Mouse (Mus musculus) spleen, adult 2 months (tissue): Measurements from ENCODE around the gene Cars2. TPM values are rescaled to one million over a fixed set of nuclear protein-coding genes. Genes with fewer than 3 reads are reported as not detected.
"Not testable (repeated sequence)": the region's sequence is repeated elsewhere in the genome, so short reads cannot be mapped to it uniquely, and the experiment has no call there.

ENCODE experiments used
- DNase-seq, 2 experiments: peaks; one replicate each; pipeline versions ENCODE4 v3.0.0 to v3.0.0-alpha.2; 2012 to 2021; ENCODE audit warnings: low spot score in 2 of 2, low read depth in 1 of 2
- H3K27ac ChIP-seq: fragments of 200-500 bp; 2 replicates; pipeline ENCODE4 v1.5.1; 2012; ENCODE audit warnings: low read length, inconsistent platforms; ENCODE audit not compliant: insufficient read depth
- H3K27me3 ChIP-seq: fragments of 200-500 bp; 2 replicates; pipeline ENCODE4 v1.6.1; 2012; ENCODE audit warnings: mild to moderate bottlenecking, moderate library complexity, low read length, inconsistent platforms; ENCODE audit not compliant: control insufficient read depth, insufficient read depth
- H3K36me3 ChIP-seq: fragments of 200-500 bp; 2 replicates; pipeline ENCODE4 v1.6.1; 2012; ENCODE audit warnings: mild to moderate bottlenecking, low read length, inconsistent platforms; ENCODE audit not compliant: control insufficient read depth, insufficient read depth
- H3K4me1 ChIP-seq: fragments of 200-500 bp; 2 replicates; pipeline ENCODE4 v1.6.1; 2011; ENCODE audit warnings: inconsistent platforms; ENCODE audit not compliant: control insufficient read depth, insufficient read depth, insufficient read length
- H3K4me3 ChIP-seq: fragments of 200-500 bp; 2 replicates; pipeline ENCODE4 v1.5.1; 2011; ENCODE audit warnings: mild to moderate bottlenecking, inconsistent platforms; ENCODE audit not compliant: insufficient read depth, insufficient read length; ENCODE audit errors: extremely low read depth
- CTCF ChIP-seq: fragments of 200-500 bp; IDR thresholded peaks from 2 replicates; pipeline ENCODE4 v1.5.1; 2011; ENCODE audit warnings: mild to moderate bottlenecking, inconsistent platforms; ENCODE audit not compliant: insufficient read depth, insufficient read length, insufficient replicate concordance; ENCODE audit errors: extremely low read depth
- POLR2A ChIP-seq: fragments of 200-500 bp; IDR thresholded peaks from 2 replicates; pipeline ENCODE4 v1.6.1; 2011; ENCODE audit warnings: low read depth, low read length, inconsistent platforms
- WGBS: fragments of 180-500 bp; shearing (Covaris S2); methylation state at CpG from one replicate; pipeline ENCODE4 v1.1.7; 2018; 5-methylcytosine and 5-hydroxymethylcytosine counted together
- polyA plus RNA-seq: library from polyadenylated mRNA; depleted of rRNA; stranded (reverse); fragments of >200 nt; gene quantifications from 2 replicates; pipeline ENCODE4 v1.2.3, GENCODE M21; 2012

Cars2 gene
- polyA plus RNA-seq, 1 experiment = 29.8 TPM

DNA sequence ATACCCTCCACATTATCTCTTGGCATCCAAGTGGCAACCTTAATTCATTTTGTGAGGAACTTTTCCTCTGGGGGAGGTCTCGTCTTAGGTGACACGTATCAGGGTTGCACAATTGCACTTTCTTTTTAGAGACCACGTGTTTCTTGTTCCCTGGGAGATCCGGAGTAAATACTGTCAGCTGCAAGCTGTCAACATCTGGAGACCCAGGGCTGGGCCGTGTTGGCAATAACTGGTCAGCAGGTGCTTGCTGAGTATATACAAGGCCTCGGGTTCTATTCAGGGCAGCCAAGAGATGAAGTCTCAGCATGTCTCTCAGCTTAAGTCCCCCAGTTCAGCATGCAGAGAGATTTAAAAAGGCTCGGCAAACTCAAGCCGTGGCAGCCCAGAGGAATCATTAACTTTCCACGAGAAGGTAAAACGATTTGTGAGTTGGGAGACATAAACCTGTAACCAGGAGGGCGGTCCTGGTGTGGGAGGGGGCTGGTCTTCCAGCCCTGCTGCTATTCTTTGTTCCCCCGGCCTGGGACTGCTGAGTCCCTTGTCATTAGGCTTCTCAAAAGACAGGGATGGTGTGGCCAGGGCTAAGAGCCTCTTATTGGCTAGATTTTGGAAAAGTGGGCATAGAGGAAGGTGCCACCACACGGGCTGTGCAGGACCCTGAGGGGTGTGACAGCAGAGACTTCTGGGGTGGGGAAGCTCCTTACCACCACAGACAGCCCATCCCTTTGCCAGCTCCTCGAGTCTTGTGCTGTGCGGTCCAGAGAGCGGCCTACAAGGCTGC, 25.2 kb upstream of the Cars2 start:
- no peak for DNase-seq
- TF ChIP-seq CTCF = no peak
- Histone ChIP-seq H3K27me3 (no peaks in the 10 kb centered on the region), H3K36me3 (no peaks in the 10 kb centered on the region), H3K27ac (no peak overlapping the region), H3K4me3 (no peak overlapping the region), H3K4me1 (no peaks in the 10 kb centered on the region)
- WGBS = 51% methylated on average over 16 of the region's 16 CpGs

DNA sequence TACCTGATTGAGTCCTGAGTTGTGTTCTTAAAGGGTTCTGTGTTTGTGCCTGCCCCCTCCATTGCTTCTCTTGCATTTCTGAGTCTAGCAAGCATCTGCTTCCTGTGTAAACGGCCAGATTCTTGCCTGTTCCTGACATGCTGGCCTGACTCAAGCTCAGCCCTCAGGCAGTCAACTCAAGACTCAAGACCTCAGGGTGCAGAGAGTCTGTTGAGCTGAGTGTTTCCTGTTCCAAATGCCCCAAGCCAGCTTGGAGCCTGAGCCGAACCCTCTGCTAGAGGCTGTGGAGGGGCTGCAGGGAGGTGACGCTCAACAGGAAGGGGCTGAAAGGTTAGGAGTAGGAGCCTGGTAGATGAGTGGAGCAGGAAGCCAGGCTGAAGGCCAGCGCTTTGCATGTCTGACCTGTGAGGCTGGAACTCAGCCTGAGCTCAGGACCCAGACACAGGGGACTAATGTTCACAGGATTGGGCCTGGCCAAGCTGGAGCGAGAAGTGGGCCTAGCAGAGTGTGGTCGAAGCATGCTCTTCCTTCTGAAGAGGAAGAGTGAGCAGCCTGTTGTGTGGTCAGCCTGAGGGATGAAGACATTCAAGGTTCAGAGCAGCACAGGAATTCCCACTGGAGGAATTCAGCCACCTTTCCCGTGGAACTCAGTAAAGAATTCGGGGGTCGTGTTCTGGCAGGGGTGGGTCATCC, 24.5 kb upstream of the Cars2 start:
- 37% methylated on average over 9 of the region's 9 CpGs for WGBS
- Histone ChIP-seq H3K4me3 (no peak overlapping the region), H3K27me3 (no peaks in the 10 kb centered on the region), H3K27ac (no peak overlapping the region), H3K4me1 (no peaks in the 10 kb centered on the region), H3K36me3 (no peaks in the 10 kb centered on the region)
- no peak for DNase-seq
- TF ChIP-seq CTCF (no peak), POLR2A (no peak)

DNA sequence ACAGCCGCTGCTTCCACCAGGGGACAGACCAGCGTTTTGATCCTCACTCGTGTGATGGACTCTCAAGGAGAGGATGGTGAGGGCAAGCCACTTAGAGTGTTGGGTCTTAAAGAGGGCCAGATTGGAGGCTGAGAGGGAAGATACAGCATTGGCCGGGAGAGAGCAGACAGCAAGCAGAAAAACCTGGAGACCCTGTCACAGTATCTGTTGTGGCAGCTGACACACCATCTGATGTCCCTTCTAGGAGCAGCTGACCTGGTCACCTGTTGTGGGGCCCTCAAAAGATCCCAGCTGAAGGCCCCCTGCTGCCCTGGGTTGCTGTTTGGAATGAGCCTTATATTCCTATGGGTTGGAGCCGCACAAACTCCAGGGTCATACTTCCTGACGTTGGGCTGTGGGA, 21.8 kb upstream of the Cars2 start:
- no peak for DNase-seq
- Histone ChIP-seq H3K27me3 (no peaks in the 10 kb centered on the region), H3K27ac (no peak overlapping the region), H3K4me3 (no peak overlapping the region), H3K4me1 (no peaks in the 10 kb centered on the region), H3K36me3 (no peaks in the 10 kb centered on the region)
- TF ChIP-seq POLR2A (no peak), CTCF (no peak)
- 86% methylated on average over 6 of the region's 6 CpGs for WGBS

DNA sequence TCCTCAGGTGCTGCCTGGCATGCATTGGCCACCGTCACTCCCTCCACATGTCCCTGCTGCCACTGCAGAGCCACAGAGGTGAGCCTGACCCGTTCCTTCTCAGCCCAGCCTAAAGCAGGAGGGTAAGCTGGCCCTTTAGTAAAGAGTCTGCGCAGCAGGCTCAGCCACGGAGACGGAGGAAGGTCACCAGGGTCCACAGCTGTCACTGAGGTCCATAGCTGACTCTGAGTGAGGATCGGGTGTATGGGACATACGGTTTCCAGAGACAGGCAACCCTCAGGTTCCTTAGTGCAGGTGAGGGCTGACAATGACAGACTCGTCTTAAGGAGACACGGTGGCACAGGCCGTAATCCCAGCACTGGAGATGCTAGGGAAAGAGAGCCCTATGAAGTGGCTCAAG, 21.4 kb upstream of the Cars2 start:
- no peaks in the 10 kb centered on the region for H3K36me3 ChIP-seq
- WGBS = 94% methylated on average over 10 of the region's 10 CpGs
- DNase-seq = no peak
- H3K4me3 ChIP-seq = no peak overlapping the region
- no peak overlapping the region for H3K27ac ChIP-seq
- H3K4me1 ChIP-seq = no peaks in the 10 kb centered on the region
- TF ChIP-seq POLR2A (no peak), CTCF (no peak)
- H3K27me3 ChIP-seq = no peaks in the 10 kb centered on the region

DNA sequence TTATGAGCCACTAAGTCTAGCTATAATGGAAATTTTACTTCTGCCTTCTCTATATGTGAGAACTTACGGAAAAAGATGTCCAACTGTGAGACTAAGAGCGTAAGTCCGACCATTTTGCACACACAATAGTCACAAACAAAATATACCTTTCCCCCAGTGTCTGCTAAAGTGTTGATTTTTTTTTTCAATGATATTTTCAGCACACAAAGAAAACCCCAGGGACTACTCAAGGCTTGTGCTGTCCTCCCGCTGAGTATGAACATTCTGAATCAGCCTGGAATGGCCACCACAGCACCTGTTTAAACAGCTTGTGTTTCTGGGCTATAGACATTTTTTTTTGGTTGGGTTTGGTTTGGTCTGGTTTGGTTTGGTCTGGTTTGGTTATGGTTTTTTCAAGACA, 20.2 kb upstream of the Cars2 start:
- H3K27me3 ChIP-seq = no peaks in the 10 kb centered on the region
- H3K36me3 ChIP-seq = no peaks in the 10 kb centered on the region
- no peaks in the 10 kb centered on the region for H3K4me1 ChIP-seq
- WGBS = 92% methylated on average over 4 of the region's 4 CpGs
- no peak for DNase-seq
- no peak for TF ChIP-seq POLR2A
- no peak for TF ChIP-seq CTCF
- H3K4me3 ChIP-seq = no peak overlapping the region
- H3K27ac ChIP-seq = no peak overlapping the region

DNA sequence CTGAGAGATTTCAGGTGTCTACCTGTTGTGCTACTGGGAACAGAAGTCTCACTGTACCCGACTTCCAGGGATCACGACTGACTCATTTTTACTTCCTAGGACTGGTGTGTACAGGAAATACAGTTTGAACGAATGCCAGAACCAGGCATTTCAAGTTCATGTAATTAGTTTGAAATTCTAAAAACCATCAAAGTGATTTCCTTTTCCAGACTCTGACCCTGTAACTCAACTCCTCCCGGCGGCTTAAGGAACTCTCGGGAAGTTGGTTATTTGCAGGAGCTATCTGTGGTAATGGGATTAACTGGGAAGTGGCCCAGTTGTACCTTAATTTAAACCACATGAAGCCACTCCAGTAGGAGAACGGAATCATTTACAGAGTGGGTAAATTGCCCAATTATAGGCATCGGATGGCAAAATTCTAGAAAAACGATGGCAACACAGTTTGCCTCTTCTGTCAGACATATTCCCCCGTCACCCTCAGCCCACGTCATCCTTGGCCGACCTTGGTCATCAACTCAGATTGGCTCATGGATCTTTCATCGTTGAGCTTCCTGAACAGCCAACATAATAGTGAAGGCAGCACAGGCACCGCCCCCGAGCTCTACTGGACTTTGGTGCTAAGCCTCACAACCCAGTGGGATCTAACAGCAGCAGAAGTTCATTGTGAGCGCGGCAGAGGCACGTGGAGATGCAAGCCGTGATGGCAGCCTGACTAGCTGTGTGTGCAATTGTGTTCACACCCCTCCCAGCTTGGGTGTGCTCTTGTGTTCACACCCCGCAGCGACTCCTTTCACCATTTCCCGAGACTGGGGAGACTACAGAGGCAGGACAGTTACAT, 18.9 kb upstream of the Cars2 start:
- H3K4me3 ChIP-seq = no peak overlapping the region
- DNase-seq = no peak
- no peaks in the 10 kb centered on the region for H3K4me1 ChIP-seq
- no peak for TF ChIP-seq POLR2A
- no peak for TF ChIP-seq CTCF
- 85% methylated on average over 22 of the region's 22 CpGs for WGBS
- no peaks in the 10 kb centered on the region for H3K36me3 ChIP-seq
- no peaks in the 10 kb centered on the region for H3K27me3 ChIP-seq
- H3K27ac ChIP-seq = no peak overlapping the region

DNA sequence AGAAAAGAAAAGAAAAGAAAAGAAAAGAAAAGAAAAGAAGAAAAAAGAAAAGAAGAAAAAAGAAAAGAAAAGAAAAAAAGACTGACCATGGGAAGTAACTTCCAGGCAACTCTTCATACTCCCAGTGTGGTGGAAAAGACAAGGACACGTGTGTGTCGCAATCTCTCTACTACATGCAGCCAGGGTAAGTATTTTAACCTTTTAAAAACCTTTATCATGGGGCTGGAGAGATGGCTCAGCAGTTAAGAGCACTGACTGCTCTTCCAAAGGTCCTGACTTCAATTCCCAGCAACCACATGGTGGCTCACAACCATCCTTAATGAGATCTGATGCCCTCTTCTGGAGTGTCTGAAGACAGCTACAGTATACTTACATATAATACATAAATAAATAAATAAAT, 17.6 kb upstream of the Cars2 start:
- not testable (repeated sequence) for H3K27me3 ChIP-seq, H3K36me3 ChIP-seq, H3K4me3 ChIP-seq, H3K4me1 ChIP-seq, DNase-seq, H3K27ac ChIP-seq
- WGBS = 95% methylated on average over 2 of the region's 2 CpGs
